Mouse (Mus musculus) 3134 (cell line): ENCODE results near the gene Vmn1r66.
"Not testable (repeated sequence)": the region's sequence is repeated elsewhere in the genome, so short reads cannot be mapped to it uniquely, and the experiment has no call there.

Experiments used
- DNase-seq: peaks from one replicate; pipeline ENCODE4 v3.0.0-alpha.2; 2011; ENCODE audit warnings: low spot score; ENCODE audit not compliant: insufficient read length; ENCODE audit errors: extremely low read depth

Vmn1r66 gene

DNA sequence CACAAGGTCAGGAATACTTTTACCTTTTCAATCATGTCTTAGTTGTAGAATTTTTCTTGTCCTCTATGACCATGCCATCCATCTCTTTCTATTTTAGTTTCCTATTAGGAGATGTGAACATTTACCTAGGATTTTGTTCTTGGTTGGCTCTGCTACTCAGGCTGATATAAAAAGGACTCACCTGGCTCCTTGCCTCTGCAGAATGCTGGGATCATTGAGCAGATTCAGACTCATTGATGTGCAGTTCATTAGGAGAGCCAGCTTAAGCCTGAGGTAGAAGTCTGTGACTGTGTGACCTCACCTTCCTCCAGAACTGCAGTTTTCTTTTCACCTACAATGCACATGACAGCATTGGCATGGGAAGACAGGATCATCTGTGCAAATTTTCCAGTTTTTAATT is at the start of gene Vmn1r66:
Vmn1r66 (minus strand) TSS at position 101 of the 400 bp plus-strand sequence.
- DNase-seq = no peak

DNA sequence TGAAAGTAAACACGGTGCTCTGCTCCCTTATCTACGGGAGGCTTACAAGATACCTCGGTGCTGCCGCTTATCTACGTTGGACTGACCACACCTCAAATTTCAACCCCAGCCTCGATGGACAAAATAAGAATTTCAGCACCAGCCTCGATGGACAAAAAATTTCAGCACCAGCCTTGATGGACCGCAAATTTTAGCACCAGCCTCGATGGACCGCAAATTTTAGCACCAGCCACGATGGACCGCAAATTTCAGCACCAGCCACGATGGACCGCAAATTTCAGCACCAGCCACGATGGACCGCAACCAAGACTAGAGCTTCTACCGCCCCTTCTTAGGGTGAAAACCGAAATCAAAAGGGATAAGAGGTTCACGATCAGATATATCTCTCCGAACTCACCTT is 47.7 kb upstream of the Vmn1r66 start:
- not testable (repeated sequence) for DNase-seq

DNA sequence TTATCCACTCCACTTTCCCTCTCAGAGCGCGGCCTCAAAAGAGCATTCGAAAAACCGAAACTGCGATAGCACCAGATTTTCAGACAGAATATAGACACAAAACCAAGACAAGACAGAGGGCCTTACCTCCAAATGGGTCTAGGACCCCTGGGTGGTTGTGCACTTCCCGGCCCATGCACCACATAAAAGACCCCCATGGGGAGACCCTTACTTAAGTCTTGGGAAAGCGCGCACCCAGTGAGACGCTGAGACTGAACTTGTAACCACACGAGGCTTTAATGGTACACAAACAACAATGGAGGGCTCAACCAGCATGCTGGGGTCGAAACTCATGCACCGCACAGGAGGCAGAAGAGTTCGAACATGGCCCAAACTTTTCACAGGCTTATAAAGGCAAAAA is 25.7 kb downstream of the Vmn1r66 start:
- no peak for DNase-seq

DNA sequence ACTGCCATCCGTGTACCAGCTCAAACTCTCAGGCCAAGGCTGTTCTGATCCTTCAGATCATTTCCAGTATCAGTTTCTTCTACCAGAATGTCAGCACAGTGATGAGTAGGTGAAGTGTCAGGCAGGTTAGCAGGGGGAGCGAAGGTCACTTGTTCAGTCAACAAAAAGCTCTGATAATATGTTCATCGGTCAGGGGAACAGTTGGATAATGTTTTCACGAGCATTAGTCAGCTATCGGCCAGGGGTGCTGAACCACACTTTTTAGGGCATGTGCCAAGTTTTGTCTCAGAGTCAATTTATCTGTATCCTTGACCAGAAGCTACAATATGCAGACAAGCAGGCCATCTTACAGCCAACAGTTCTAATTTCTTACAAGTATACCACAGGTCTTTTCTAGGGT is 28.7 kb downstream of the Vmn1r66 start:
- DNase-seq = no peak
